Mouse (Mus musculus): ENCODE results near the gene Ppp1r1c.

The Ppp1r1c gene

DNA sequence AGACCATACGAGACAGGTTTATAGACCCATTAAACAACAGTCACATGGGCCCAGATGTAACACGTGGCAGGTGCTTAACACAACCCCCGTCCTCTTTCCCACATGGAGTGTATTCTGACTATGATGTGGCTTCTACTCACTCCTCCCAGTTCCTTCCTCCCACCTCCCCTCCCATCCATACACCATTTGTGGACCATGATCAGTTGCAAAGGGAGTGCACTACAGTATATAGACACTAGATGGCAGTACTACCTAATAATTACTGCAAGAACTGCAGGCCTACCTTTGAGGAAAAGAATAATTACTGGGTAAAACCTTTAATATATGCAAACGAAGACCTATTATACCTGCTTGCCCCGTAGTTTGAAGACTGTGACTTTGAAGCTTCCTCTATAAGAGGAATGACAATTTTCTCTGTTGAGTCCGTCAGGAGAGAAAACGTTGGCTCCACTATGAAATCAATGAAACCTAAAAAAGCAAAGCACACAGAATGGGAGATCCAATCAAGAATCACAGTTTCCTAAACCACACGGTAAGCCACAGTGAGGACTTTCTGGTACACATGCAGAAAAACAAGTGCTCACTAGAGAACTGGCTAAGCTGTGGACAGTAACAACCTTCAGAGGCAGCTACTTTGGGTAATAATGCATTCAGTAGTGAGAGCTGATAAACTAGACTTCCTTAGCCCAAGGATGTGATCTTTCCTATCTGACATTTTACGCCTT, 157.9 kb downstream of the Ppp1r1c start:
- DNase-seq (ENCODE audit: low spot score in 2 of 2), result peak in 1 of 2 experiments; percentile 25
